Mouse (Mus musculus) bone marrow macrophage, adult 2 months (primary cell): Measurements from ENCODE around the gene Pou4f2.

Experiments
- CTCF ChIP-seq: IDR thresholded peaks from 2 replicates; pipeline ENCODE4 v1.5.1; 2012; ENCODE audit warnings: low read depth, mild to moderate bottlenecking, low read length, moderate library complexity
- POLR2A ChIP-seq: IDR thresholded peaks from 2 replicates; pipeline ENCODE4 v1.6.1; 2012; ENCODE audit warnings: mild to moderate bottlenecking, low read depth, low read length, borderline replicate concordance

- TF ChIP-seq POLR2A (no peak), CTCF (no peak)
These were observed 216 bp upstream of the Pou4f2 start for GRCm38 (mm10) chr8:78436661-78437060.
